ENCODE assay signal across 25 mouse cellular contexts in genomic region chr11:119907711-119908110, GRCm38 (mm10). TPM values are rescaled to one million over a fixed set of nuclear protein-coding genes. Genes with fewer than 3 reads are reported as not detected.
A peak's percentile ranks its signal among the peaks of the same experiment; 100 is the strongest.
DNase-seq lines count a peak whose midpoint lies in the region; ATAC-seq and TF ChIP-seq lines count a peak whose summit lies in the region.
"Had no signal": no experiment of that assay in that cellular context is flagged by ENCODE, and none has a peak within 500 bp of the region (broad histone marks: within the 10 kb centered on the region; RNA-seq: fewer than 3 reads in every experiment).

No protein-coding gene starts in this region.

- no peak overlapping the region for H3K4me2 ChIP-seq in forebrain, embryonic 15.5 days (replicated peaks)
- no peak overlapping the region for H3K4me2 ChIP-seq in forebrain, embryonic 14.5 days (ENCODE audit: low read length)
- H3K4me2 ChIP-seq in neural tube, embryonic 13.5 days: no peak overlapping the region
- H3K4me2 ChIP-seq: heart, embryonic 13.5 days; hindbrain, embryonic 15.5 days; limb, embryonic 15.5 days; lung, embryonic 14.5 days had no signal

- H3K4me3 ChIP-seq in forebrain, embryonic 15.5 days: no peak overlapping the region
- H3K4me3 ChIP-seq in forebrain, embryonic 14.5 days (ENCODE audit: low read depth, low read length): no peak overlapping the region
- H3K4me3 ChIP-seq in left cerebral cortex, adult 2 months: no peak overlapping the region
- H3K4me3 ChIP-seq in neural tube, embryonic 13.5 days: no peak overlapping the region
- H3K4me3 ChIP-seq: heart, adult 2 months; heart, embryonic 13.5 days; hindbrain, embryonic 15.5 days; limb, embryonic 15.5 days had no signal

- H3K9ac ChIP-seq in forebrain, embryonic 15.5 days (replicated peaks): peak overlapping the region; percentile 6; the same call in 1 of the 2 replicates
- no peak overlapping the region for H3K9ac ChIP-seq in forebrain, embryonic 14.5 days (ENCODE audit: low read length)
- 0 out of 2 replicates have a peak overlapping the region, but pooled peaks have one; percentile 38 for H3K9ac ChIP-seq in neural tube, embryonic 13.5 days
- H3K9ac ChIP-seq: heart, embryonic 13.5 days; hindbrain, embryonic 15.5 days; limb, embryonic 15.5 days; liver, embryonic 14.5 days; lung, embryonic 14.5 days had no signal

- intact Hi-C loops in left cerebral cortex, adult 2 months (cut with DNase I): loop anchor here (5.0 to 10.0 kb wide), 4 partner anchors 110 to 603 kb away; partner anchors contain the start of genes Card14, Eif4a3 and Nptx1
- intact Hi-C loops in left cerebral cortex, postnatal 10 days (cut with DNase I): loop anchor here (5.0 to 10.0 kb wide), 2 partner anchors 35 to 563 kb away; partner anchors contain the start of gene Baiap2

- WGBS in forebrain, embryonic 15.5 days: 39% methylated on average over 7 of the region's 7 CpGs
- 49% methylated on average over 7 of the region's 7 CpGs for WGBS in forebrain, embryonic 14.5 days
- WGBS in neural tube, embryonic 13.5 days: 54% methylated on average over 7 of the region's 7 CpGs

- ATAC-seq in forebrain, embryonic 15.5 days (replicated peaks): no peak
- ATAC-seq in forebrain, embryonic 14.5 days: no peak
- no peak for ATAC-seq in neural tube, embryonic 13.5 days (ENCODE audit: low read depth)
- ATAC-seq: Patski had no signal

- no peak for DNase-seq in forebrain, embryonic 14.5 days (ENCODE audit: low spot score)
- no peak for DNase-seq in left cerebral cortex, adult 2 months (ENCODE audit: extremely low spot score in 1 of 2, low spot score in 2 of 2)
- DNase-seq in left cerebral cortex, postnatal 10 days (ENCODE audit: extremely low spot score in 1 of 2, low spot score in 2 of 2): no peak
- no peak for DNase-seq in neural tube, embryonic 10.5 days (ENCODE audit: extremely low spot score, low spot score)
- DNase-seq in kidney, adult 18-20 months: no peak
- DNase-seq: adrenal gland, postnatal 36 days; B cell, adult 2 months; cerebellum, adult 11 months; cerebellum, postnatal 36 days; gastrocnemius, postnatal 36 days; heart, adult 2 months; heart, postnatal 14 days; kidney, adult 11 months; kidney, postnatal 4 days; lung, embryonic 14.5 days; spleen, adult 18-20 months; thymus, postnatal 14 days had no signal

- H3K27me3 ChIP-seq in forebrain, embryonic 15.5 days: peaks cover 11% of the 10 kb centered on the region
- no peaks in the 10 kb centered on the region for H3K27me3 ChIP-seq in forebrain, embryonic 14.5 days (replicated peaks; ENCODE audit: control insufficient read depth, insufficient read depth, low read length)
- H3K27me3 ChIP-seq in neural tube, embryonic 13.5 days: 0 out of 2 replicates have a peak, but pooled peaks cover 5% of the 10 kb centered on the region
- H3K27me3 ChIP-seq: hindbrain, embryonic 15.5 days had no signal

- no peaks in the 10 kb centered on the region for H3K36me3 ChIP-seq in forebrain, embryonic 15.5 days
- no peaks in the 10 kb centered on the region for H3K36me3 ChIP-seq in forebrain, embryonic 14.5 days (ENCODE audit: control insufficient read depth, insufficient read depth, low read length)
- H3K36me3 ChIP-seq in neural tube, embryonic 13.5 days: no peaks in the 10 kb centered on the region
- H3K36me3 ChIP-seq: G1E; heart, embryonic 13.5 days; hindbrain, embryonic 15.5 days; limb, embryonic 15.5 days had no signal

- no peak overlapping the region for H3K27ac ChIP-seq in forebrain, embryonic 15.5 days (replicated peaks)
- H3K27ac ChIP-seq in forebrain, embryonic 14.5 days (ENCODE audit: low read depth, low read length): no peak overlapping the region
- peak overlapping the region; percentile 87 for H3K27ac ChIP-seq in left cerebral cortex, adult 2 months
- no peak overlapping the region for H3K27ac ChIP-seq in neural tube, embryonic 13.5 days (replicated peaks)
- H3K27ac ChIP-seq: heart, adult 2 months; heart, embryonic 13.5 days; hindbrain, embryonic 15.5 days; limb, embryonic 15.5 days; liver, embryonic 14.5 days had no signal

- H3K4me1 ChIP-seq in forebrain, embryonic 15.5 days: peaks cover 21% of the 10 kb centered on the region
- peaks cover under 1% of the 10 kb centered on the region for H3K4me1 ChIP-seq in forebrain, embryonic 14.5 days (ENCODE audit: control insufficient read depth, insufficient read depth, low read length)
- peaks cover 21% of the 10 kb centered on the region for H3K4me1 ChIP-seq in neural tube, embryonic 13.5 days (replicated peaks)

- H3K9me3 ChIP-seq in forebrain, embryonic 15.5 days: no peaks in the 10 kb centered on the region
- H3K9me3 ChIP-seq in forebrain, embryonic 14.5 days (replicated peaks; ENCODE audit: control insufficient read depth, low read length): no peaks in the 10 kb centered on the region
- no peaks in the 10 kb centered on the region for H3K9me3 ChIP-seq in neural tube, embryonic 13.5 days
- H3K9me3 ChIP-seq: G1E; heart, embryonic 13.5 days; hindbrain, embryonic 15.5 days; limb, embryonic 15.5 days had no signal

- TF ChIP-seq CTCF in left cerebral cortex, adult 2 months (IDR thresholded peaks at IDR 0.05): no peak

RNA-seq across cellular contexts. Expression of gene Chmp6, which starts 5.5 kb away (rescaled TPM):
- polyA plus RNA-seq in forebrain, embryonic 15.5 days (2015; fragmentation: Nextera tagmentation; extraction: Ambion mirVana): 94.2 and 95.7 TPM in 2 replicates
- polyA plus RNA-seq in forebrain, embryonic 14.5 days (2014; fragmentation: Nextera tagmentation; extraction: Ambion mirVana): 90.0 and 92.7 TPM in 2 replicates
- total RNA-seq in left cerebral cortex, adult 2 months (2021): 10 to 100 TPM; 37.2 to 43.6 TPM
- total RNA-seq in left cerebral cortex, postnatal 10 days (2021): 10 to 100 TPM; 43.0 to 46.9 TPM
- 97.5 and 102 TPM in 2 replicates for polyA plus RNA-seq in neural tube, embryonic 13.5 days (2015; fragmentation: Nextera tagmentation; extraction: Ambion mirVana)

RNA-seq across cellular contexts. Expression of gene Baiap2, which starts 34.9 kb away (rescaled TPM):
- polyA plus RNA-seq in forebrain, embryonic 15.5 days (2015; fragmentation: Nextera tagmentation; extraction: Ambion mirVana): 28.1 and 34.0 TPM in 2 replicates
- 18.7 and 25.2 TPM in 2 replicates for polyA plus RNA-seq in forebrain, embryonic 14.5 days (2014; fragmentation: Nextera tagmentation; extraction: Ambion mirVana)
- 100 to 1,000 TPM; 249 to 287 TPM for total RNA-seq in left cerebral cortex, adult 2 months (2021)
- total RNA-seq in left cerebral cortex, postnatal 10 days (2021): 100 to 1,000 TPM; 116 to 122 TPM
- polyA plus RNA-seq in neural tube, embryonic 13.5 days (2015; fragmentation: Nextera tagmentation; extraction: Ambion mirVana): 11.1 and 12.7 TPM in 2 replicates
